Mouse (Mus musculus) common myeloid progenitor, adult 5-6 weeks (primary cell): ENCODE measurements around the gene Pqlc2. TPM values are rescaled to one million over a fixed set of nuclear protein-coding genes. Genes with fewer than 3 reads are reported as not detected.

ENCODE experiments used
- ATAC-seq: replicated peaks from 2 replicates; pipeline ENCODE4 v1.8.0; 2016; ENCODE audit warnings: low read depth, mild to moderate bottlenecking, moderate TSS enrichment, inconsistent platforms; ENCODE audit not compliant: poor library complexity, severe bottlenecking
- total RNA-seq: library from RNA; stranded (forward); fragments of 200-1000, 187-1606 nt; gene quantifications from 2 replicates; pipeline ENCODE4 v1.2.3, GENCODE M21; 2017

The Pqlc2 gene
- total RNA-seq: 2.6 and 3.6 TPM in 2 replicates

- ATAC-seq: peak; percentile 77
Observed at GRCm38 (mm10) chr4:139310171-139310898, at the start of gene Pqlc2, which contains the start of gene Akr7a5. Gene Pqlc2 (minus strand): TSS chr4:139310708. Gene Akr7a5 (plus strand): TSS chr4:139310744.

DNA sequence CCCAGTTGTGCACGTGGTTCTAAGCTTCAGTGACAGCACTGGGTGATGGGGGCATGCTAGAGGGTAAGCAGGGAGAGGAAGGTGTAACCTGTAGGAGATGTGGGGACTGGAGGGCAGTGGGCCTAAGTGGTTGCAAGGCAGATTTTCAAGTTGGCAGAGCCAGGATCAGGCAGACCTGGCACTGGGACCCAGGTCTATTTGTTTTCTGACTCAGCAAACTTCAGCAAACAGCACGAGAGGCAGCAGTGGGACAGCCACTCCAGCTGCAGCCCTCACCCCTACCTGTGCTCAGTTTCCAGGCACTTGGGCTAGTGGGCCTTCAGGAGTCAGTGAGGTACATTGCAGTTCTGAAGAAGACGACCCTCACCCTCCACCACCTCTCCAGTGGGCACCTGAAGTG lies 46.7 kb upstream of the Pqlc2 start:
- ATAC-seq: no peak

GRCm38 (mm10) chr4:139352832-139353231 lies 42.3 kb upstream of the Pqlc2 start:
- ATAC-seq: peak; percentile 24

- ATAC-seq: peak; percentile 95
Observed at GRCm38 (mm10) chr4:139351931-139352711, 41.6 kb upstream of the Pqlc2 start, which contains the start of the genes Mrto4, Emc1 and Ubr4. Gene Mrto4 (minus strand): TSS chr4:139352576. Gene Emc1 (plus strand): TSS chr4:139352587. Gene Ubr4 (plus strand): TSS chr4:139352609.

- ATAC-seq: no peak
Observed at GRCm38 (mm10) chr4:139345416-139346019, 35.0 kb upstream of the Pqlc2 start.

DNA sequence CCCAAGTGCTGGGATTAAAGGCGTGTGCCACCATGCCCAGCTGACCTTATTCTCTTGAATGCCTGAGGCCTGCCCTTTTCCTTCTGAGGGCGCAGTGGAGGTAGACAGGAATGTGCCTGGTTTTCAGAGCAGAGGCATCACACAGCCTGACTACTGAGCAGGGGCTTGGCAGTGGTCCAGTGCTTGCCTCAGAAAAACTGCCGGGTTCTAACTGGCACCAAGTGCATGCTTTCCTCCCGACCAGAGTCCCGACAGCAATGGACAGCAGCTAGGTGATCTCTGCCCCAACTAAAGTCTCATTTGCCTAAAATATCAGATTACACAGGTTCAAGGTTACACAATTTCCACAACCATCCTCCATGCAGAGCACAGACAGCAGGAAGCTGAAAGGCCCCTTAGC lies 33.2 kb upstream of the Pqlc2 start:
- 0 out of 2 replicates have a peak, but pooled peaks have one; percentile 15 for ATAC-seq

GRCm38 (mm10) chr4:139341556-139342233 lies 31.2 kb upstream of the Pqlc2 start:
- no peak for ATAC-seq

GRCm38 (mm10) chr4:139340835-139341234 lies 30.3 kb upstream of the Pqlc2 start:
- ATAC-seq: 0 out of 2 replicates have a peak, but pooled peaks have one; percentile 37

DNA sequence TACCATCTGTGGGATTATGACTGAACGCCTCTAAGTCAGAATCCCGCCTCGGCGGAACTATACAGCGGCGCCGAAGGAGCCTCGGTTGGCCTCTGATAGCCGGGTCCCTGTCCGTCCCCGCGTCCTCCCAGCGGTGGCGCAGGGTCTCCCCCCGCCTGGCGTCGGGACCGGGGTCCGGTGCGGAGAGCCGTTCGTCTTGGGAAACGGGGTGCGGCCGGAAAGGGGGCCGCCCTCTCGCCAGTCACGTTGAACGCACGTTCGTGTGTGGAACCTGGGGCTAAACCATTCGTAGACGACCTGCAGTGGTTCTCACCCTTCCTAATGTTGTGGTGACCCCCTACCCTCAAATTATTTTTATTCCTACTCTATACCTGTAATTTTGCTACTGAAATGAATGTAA lies 27.6 kb upstream of the Pqlc2 start:
- no peak for ATAC-seq

DNA sequence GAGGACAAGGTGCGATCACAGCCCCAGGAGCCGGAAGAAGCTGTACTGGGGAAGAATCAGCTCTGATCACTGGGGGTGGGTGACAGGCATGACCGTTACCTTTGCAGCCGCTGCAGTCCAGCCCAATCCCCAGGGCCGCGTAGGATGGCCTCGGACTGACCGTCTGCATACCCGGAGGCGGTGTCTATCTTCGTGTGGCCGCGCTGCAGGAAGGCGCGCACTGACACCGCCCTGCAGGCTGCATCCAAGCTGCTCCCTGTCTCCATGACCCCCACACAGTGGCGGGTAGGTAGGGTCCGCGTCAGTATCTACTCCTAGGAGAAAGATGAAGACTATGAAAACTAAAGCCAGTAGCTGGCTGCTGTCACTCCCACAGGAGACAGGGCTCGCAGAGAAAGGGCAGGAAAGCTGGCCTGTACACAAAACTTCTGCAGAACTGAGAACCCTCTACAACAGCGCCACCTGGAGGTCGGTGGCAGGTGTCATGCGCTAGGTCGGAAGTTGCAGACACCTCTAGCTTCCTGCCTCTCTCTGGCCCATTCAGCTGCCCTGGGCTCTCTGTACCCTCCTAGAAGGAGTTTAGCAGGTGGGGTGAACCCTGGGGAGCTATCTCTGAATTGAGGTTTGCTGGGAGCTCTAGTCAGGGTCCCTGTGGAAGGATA lies 26.4 kb upstream of the Pqlc2 start:
- ATAC-seq: peak; percentile 80

DNA sequence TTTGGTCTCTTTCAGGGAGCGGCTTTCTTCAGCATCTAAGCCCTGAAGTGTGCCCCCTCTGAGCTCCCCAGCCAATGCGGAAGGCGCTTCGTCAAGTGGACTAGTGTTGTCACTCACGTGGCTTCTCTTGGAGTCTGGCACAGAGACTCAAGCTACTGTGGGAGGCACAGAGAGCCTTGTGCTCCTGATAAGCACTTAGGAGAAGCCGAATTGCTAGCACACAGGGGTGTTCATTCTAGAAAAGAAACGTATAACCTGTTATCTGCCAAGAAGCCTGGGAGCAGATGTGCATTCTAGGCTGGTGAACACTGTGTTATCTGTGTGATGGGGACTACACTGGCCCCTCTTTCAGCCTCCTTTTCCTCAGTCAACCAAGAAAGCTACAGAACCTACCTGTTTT lies 25.0 kb upstream of the Pqlc2 start:
- peak; percentile 58 for ATAC-seq

DNA sequence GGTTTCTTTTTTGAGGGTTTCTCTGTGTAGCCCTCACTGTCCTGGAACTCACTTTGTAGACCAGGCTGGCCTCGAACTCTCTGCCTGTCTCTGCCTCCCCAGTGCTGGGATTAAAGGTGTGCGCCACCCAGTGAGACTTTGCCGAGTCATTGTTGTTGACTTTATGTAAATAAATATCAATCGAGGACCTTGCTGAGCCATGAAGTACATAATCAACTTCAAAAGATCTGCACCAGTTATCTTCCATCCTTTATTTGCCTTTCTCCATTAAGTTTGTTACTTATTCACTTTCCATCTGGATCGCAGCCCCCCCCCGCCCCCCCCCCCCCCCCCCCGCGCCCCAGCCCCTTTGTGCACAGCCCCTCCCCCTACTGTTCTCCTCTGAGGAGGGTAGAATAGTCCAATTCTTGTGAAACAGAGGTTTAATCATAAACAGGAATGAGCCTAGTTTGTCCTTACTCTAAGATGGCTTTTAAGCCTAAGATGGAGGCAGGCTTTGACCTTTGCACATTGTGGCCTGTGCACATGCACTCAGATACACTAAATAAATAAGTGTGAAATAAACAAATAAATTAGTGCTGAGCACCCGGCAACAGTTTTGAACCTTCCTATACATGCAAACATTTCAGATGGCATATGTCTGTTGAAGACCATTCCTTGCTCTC lies 24.3 kb upstream of the Pqlc2 start:
- ATAC-seq: no peak

GRCm38 (mm10) chr4:139330605-139331004 lies 20.1 kb upstream of the Pqlc2 start:
- peak; percentile 99 for ATAC-seq

DNA sequence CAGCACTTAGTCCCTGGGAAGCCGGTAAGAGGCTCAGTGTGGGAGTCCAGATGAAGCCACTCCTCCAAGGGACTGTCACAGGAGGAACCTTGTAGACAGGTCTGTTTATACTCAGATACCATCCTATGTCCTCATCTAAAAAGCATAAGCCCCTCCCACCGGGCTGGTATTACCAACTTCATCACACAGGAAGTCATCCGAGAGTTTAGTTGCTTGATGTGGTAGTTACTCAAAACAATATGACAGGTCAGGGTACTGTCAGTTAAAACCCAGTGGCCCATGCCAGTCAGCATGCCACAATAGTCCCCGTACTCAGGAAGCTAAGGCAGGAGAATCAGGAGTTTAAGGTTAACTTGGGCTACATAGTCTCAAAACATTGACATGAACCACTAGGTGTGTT lies 9.2 kb upstream of the Pqlc2 start:
- ATAC-seq: no peak

GRCm38 (mm10) chr4:139318449-139318848 lies 7.9 kb upstream of the Pqlc2 start:
- no peak for ATAC-seq

- ATAC-seq: no peak
Observed at GRCm38 (mm10) chr4:139312632-139313031, 2.1 kb upstream of the Pqlc2 start.

DNA sequence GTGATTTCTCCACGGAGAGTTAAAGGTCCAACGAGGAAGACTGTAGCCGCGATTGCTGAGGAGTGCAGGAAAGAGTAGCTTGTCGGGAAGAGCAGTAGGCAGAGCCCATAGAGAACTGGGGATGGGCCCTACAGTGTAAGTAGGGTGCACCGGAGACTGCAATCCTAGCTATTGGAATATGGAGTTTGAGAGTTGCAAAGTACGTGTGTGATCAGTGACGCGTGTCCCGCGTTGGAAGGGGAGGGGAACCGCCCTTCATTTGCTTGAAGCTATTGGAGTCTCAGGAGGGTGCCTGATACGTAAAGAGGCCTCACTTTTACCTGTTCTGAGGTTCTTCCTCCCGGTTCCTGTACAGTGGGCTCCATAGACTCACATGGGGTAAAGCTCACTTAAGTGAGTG lies 1.2 kb upstream of the Pqlc2 start:
- no peak for ATAC-seq

DNA sequence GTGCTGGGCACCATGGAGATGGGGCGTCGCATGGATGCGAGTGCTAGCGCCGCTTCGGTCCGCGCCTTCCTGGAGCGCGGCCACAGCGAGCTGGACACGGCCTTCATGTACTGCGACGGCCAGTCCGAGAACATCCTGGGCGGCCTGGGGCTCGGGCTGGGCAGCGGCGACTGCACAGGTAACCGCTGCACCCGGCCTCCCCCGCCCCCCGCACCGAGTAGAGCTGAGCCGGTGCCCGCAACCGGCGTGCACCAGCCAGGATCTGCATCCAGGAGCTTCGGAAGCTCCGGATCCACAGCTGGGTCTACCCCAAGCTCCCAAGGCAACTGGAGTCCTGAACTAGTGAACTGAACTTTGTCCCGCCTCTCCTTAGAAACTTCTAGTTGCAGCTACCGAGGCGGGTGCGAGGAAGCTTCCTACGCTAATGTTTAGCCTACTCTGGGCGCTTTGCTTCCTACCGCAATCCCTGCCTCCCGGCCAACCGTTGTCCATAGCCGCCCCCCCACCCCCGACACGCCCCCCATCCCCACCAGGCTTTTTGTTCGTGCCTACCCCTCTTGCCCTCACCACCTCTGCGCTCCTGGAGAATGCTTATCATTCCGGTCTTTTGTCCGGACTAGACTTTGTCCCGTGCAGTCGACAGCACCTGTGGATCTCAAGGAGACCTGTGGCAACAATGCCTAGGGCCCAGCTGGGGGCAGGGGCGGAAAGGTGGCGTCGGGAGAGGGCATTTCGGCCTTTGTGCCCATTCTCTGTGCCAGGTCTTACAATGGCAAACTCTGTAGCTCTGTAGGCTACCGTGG lies 592 bp upstream of the Pqlc2 start:
- peak; percentile 8; the same call in 1 of the 2 replicates for ATAC-seq
